Mouse (Mus musculus): ENCODE measurements around the gene Rmi2. TPM values are rescaled to one million over a fixed set of nuclear protein-coding genes. Genes with fewer than 3 reads are reported as not detected.
"Not testable (repeated sequence)": the region's sequence is repeated elsewhere in the genome, so short reads cannot be mapped to it uniquely, and the experiment has no call there.

The Rmi2 gene
- polyA plus RNA-seq, 1 experiment, result 0.16 TPM

DNA sequence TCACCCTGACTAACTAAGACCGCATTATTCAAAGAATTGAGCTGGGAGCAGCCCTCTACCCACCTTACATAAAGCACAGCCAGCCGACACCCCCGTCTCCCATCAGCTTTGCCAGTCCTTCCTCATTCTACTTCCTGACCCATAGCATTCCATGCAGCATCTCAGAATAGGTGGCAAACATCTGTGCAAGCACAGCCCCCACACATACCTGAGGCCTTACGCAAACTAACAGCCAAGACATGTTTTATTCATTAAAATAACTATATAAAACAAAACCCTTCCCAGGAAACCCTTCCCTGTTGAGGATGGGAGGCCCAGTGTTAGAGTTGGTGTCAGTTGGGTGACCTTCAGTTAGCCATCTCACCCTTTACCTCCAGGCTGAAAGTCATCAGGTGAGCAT is 9.0 kb upstream of the Rmi2 start:
- DNase-seq (ENCODE audit: extremely low spot score in 1 of 2, low spot score in 1 of 2), result no peak

DNA sequence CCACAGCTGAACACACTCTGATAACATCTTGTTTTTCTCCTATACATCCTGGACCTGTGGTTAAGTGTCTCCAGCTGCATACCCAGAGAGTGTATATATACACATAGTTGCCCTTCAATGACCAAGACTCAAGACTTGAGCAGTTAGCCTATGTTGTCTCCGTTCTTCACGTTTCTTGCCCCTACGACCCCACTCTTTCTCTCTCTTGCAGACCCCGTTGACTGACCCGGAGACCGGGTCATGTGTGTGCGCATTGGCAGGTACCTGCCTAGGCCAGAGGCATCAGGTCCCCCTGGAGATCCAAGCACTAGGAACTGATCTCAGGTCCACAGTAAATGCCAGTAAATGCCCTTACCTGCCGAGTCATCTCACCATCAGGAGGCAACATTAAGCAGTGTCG is 7.6 kb upstream of the Rmi2 start:
- no peak for DNase-seq (ENCODE audit: extremely low spot score in 1 of 2, low spot score in 1 of 2)

DNA sequence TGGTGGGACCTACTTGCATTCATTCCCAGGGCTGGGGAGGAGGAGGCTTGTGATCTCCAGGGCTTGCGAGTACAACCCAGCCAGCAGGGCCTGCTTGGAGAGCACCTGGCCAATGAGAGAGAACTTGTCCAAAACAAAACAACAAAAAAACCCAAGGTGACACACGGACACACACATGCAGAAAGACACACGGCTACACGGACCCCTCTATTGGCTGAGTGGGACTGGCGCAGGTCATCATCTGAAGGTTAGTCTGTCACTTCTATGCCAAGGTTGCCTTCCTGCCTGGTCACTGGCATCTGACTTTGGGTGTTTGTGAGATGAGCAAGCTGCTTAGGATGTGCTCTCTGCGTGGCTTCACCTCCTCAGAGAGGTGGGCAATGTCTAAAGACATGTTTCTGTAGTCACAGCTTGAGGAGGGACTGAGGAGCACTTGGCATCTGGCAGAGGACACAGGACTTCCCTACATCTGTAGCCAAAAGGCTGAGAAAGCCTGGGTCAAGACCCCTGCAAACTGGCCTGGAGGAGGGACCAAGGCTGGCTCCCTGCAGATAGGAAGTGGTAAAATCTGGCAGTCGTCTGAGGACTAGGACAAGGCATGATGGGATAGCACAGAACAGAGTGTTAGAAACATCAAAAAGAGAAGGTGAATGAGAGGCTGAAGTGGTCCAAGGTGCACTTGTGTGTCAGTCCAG is 6.9 kb upstream of the Rmi2 start:
- DNase-seq (ENCODE audit: extremely low spot score in 1 of 2, low spot score in 1 of 2), result no peak

DNA sequence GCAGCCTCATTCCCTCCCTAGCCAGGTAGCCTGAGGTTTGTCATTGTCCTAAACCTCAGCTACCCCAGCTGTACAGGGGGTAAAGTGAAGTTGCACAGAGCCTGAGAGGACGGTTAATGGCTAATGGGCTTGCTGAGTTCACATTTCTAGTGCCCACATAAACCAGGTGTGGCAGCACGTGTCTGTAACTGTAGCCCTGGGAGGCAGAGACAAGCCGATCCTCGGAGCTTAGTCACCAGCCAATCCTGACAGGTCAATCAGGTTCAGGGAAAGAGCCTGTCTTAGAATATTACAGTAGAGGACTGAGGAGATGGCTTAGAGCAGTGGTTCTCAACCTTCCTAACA is 6.4 kb upstream of the Rmi2 start:
- no peak for DNase-seq (ENCODE audit: extremely low spot score in 1 of 2, low spot score in 1 of 2)

DNA sequence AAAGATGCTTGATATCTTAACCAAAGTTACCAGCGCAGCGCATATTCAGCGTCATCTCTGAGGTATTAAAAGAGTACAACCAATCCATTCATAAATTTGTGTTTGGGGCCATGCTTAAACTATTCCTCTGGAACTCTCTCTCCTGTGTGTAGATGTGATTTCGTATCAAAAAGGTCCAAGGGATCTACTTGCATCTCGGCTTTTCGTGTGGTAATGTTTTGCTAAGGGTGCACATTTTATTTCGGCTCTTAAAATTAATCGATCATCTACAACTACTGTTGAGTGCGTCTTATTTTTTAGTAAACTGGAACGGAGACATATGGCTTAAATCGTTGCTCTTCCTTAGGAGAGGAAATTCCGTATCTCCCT is 333 bp upstream of the Rmi2 start:
- DNase-seq (ENCODE audit: extremely low spot score in 1 of 2, low spot score in 1 of 2), result no peak

DNA sequence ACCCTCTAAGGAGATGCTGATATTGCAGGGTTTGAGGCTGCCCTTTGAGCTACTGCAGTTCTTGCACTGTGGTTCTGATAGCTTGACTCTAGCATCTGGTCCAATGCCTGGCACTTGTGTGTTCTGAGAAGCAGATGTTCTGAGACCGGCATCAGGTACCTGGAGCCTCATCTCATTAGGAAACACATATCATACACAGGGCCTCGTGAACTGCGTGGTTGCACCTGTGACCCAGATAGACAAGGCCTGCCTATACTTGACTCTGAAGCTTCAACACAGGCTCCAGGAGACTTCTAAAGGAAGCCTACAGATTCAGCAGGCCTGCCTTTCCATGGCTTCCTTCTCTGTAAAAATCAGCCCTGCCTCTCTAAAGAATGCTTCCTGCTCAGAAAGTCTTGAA is 1.5 kb downstream of the Rmi2 start:
- no peak for DNase-seq (ENCODE audit: extremely low spot score in 1 of 2, low spot score in 1 of 2)

DNA sequence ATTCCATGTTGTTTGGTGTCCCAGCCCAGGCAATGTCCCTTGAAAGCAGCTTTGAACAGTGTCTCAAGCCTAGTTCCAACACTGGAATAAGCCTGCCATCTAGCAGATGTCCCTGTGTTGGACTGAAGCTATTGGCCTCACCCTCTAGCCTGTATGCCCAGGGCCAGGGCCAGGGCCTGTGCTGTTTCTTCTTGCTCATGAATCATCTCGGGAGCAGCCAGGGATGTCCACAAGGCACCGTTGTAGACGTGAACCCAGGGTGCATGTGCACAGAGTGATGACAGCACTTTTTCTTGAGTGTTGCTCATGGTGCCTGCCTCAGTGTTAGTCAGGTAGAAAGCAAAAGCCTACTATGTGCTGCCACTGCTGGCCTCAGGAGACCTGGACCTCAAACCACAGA is 2.4 kb downstream of the Rmi2 start:
- DNase-seq (ENCODE audit: extremely low spot score in 1 of 2, low spot score in 1 of 2), result no peak

DNA sequence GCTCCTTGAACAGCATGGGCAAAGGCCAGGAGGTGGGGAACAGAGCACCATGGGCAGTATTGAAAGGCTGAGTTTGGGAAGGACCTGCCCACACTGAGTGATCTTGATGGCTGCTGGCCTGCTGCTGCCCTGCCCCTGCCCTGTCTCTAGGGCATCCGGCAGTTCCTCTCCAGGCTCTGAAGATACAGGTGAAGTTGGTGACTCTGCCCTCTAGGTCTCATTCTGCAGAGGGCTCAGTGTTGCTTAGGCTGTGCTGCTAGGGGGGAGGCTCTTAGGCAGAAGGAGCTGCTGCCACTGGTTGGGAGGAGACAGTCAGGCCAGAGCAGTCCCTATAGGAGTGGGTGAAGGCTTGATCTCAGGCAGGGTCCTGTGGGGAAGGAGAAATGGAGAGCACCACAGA is 3.0 kb downstream of the Rmi2 start:
- DNase-seq (ENCODE audit: extremely low spot score in 1 of 2, low spot score in 1 of 2), result no peak

DNA sequence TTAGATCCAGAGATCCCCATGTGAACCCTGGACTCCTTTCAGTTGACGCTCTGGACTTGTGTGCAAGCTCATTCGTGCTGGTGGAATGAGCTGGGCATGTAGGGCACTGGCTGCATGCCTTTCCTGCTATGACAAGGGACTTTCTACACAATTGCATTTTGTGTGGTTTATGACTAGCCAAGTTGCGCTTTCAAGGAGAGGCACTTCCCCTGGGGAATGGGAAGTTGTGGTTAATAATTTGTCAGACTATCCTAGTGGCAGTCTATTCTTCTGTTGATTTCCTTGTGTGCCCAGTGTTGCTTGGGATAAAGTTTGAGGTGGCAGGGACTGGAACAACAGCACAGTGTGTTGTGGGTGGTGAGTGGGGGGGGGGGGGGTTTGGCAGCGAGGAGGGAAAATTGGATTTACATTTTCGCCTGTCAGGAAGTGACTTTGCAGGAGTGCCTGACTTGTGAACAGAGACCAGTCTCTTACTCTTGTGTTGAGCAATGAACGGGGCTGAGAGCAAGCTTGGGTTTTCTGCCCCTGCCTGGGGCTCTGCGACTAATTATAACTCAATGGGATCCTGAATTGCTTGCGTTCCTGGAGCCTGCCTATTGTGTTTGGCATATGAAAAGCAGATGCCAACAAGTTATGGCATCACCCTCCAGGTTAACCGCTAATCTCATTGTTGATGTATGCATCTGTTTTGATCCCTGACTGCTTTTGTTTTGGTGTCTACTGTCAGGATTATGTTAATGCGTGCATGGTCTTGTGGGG is 3.8 kb downstream of the Rmi2 start:
- no peak for DNase-seq (ENCODE audit: extremely low spot score in 1 of 2, low spot score in 1 of 2)

DNA sequence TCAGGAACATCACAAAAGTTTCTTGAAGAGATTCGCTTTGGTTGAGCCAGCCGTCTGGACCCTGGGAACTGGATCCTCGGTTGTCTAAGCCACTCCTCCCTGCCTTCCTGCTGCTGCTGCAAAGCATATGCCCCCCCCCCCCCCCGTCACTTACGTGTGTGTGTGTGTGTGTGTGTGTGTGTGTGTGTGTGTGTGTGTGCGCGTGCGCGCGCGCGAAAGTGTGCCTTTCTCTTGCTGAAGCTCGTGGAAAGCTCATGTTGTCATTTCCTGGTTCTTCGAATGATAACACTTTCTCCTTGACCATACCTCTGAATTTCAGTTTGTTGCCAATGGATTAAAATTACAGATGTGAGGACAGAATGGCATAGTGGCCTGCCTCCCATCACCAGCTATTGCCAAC is 5.2 kb downstream of the Rmi2 start:
- no peak for DNase-seq (ENCODE audit: extremely low spot score in 1 of 2, low spot score in 1 of 2)

DNA sequence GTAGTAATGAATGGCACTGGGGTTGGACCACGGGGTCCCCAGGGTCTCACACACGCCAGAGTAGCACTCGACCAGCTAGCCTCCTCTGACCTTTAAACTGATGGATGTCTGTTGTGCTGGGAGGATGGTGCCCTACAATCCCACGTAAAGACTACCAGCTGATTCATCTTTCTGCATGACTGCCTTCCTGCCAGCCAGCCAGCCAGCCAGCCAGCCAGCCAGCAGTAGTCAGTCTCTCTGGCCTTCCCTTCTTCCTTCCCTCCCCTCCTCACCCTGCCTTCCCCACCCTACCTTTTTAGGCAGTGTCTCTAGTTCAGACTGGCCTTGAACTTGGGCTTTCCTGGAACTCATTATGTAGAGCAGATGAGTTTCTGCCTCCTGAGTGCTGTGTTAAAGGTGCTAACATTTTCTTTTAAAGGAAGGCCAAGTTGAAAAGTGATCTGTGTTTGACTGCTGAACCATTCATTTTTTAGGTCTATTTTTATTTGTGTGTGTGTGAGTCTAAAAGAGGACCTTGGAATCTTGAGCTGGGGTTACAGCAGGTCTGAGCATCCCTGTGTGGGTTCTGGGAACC is 7.5 kb downstream of the Rmi2 start:
- no peak for DNase-seq (ENCODE audit: extremely low spot score in 1 of 2, low spot score in 1 of 2)

DNA sequence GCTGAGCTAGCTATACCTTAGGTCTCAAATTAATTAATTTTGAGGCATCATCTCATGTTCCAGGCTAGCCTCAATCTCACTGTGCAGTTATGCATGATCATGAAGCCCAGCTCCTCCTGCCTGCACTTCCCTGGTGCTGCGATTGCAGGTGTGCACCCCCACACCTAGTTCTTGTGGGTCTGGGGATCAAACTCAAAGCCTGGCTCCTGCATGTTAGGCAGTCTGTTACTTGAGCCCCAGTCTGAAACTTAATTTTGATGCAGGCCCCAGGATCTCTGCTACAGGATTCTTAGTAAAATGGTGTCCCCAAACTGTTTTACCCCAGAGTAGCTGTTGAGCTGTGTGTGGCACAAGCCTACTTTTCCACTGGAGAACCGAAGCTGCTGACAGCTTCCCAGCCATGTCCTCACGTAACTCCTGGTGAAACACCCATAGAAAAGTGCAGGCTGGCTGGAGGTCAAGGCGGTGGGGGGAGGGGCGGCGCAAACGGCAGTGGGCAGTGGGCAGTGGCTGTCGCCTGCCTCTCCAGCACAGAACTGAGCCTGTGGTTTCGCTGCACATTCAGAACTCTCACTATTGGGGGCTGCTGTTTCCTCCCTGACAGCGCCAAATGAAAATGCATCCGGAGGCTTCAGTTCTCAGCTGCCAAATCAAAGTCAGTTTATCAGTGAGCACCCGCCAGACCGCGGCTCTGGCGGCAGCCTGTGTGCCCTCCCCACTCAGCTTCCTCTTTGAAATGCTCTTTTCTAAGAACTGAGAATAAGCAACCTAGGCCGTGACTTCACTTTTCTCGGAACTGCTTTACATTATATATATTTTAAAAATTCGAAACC is 8.8 kb downstream of the Rmi2 start:
- DNase-seq (ENCODE audit: extremely low spot score in 1 of 2, low spot score in 1 of 2), result peak in 1 of 2 experiments; percentile 11

DNA sequence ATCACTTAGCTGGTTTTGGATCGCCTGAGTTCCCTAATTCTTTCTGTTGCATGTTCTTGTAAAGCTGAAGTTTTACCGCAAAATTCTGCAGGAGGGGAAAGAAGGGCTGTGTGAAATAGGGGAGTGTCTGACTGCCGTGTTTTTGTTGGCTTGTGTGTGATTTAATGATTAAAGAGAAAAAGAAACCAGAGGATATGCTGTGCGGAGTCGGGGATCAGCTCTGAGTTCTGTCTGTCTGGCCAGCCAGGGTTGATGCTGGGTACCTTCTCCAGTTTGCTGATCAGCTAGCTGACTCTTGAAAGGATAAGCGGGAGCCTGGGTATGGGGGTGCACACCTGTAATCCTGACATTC is 9.4 kb downstream of the Rmi2 start:
- no peak for DNase-seq (ENCODE audit: extremely low spot score in 1 of 2, low spot score in 1 of 2)

DNA sequence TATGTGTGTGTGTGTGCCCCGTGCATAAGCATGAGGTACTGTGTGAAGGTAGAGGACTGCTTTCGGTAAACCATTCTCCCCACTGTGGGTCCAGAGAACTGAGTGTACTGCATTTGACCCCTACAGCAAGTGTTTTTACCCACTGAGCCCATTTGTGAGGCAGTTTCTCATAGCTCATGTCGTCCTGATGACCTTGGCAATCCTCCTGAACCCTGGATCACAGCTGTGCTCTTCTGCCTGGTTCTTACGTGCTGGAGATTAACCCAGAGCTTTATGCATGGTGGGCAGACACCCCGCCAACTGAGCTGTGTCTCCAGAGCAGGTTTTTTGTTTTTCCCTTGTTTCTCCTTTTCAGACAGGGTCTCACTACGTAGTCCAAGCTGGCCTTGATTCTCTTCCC is 11.1 kb downstream of the Rmi2 start:
- no peak for DNase-seq (ENCODE audit: extremely low spot score in 1 of 2, low spot score in 1 of 2)

DNA sequence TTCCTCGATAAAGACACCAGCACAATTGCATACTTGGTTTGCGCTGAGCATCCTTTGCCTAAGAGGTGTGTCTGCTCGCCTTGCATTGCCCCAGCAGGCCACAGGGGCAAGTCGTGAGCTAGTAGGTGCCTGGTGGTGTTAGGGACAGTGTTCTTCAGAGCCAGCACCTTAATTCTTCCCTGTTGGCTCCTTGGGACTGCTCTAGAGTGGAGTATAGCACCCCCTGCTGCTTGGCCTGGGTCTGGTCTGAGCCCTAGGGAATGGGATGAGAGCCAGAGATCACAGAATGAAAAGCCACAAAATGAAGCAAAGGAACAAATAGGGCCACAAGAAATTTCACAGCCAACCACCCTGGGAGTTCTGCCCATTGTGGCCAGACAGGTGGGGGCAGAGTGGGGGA is 11.6 kb downstream of the Rmi2 start:
- DNase-seq (ENCODE audit: extremely low spot score in 1 of 2, low spot score in 1 of 2), result peak; percentile 35 to 79

DNA sequence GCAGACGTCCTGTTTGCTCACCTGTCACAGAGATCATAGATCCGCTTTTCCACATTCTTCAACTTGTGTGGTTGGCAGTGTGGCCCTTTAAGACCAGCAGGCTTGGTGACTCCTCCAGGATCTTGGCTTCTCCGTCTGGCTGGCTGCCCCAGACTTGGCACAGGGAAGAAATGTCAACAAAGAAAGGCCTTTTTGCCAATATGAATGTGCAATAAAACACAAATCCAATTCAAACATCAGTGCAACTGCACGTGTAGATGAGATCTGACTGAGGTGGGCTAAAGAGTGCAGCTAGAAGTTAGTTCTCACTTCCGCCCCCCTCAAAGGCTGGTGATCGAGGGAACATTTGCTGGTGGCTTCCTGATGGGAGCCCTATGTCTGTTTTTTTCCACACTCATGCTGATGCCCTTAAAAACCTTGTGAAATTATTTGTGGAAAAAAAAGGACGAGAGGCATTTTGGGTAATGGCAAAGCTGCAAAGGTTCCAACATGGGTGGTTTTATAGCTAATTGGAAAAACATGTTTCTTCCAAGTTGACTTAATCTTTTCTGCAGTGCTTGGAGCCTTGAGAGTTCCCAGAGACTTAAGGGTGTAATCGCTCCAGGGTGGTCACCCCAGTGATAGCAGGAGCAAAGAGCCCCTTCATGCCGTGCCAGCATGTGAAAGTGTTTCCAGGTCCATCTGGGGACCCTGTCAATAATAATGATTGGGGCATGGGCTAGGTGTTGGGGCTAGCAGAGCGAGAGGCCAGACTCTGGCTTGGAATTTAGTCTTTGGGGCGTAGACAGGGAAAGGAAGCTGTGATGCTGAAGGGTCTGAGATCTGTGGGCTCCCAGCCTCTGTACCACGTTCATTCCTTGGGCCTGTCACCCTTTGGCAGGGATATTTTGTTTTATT is 15.4 kb downstream of the Rmi2 start:
- DNase-seq (ENCODE audit: extremely low spot score in 1 of 2, low spot score in 1 of 2), result peak in 1 of 2 experiments; percentile 65

DNA sequence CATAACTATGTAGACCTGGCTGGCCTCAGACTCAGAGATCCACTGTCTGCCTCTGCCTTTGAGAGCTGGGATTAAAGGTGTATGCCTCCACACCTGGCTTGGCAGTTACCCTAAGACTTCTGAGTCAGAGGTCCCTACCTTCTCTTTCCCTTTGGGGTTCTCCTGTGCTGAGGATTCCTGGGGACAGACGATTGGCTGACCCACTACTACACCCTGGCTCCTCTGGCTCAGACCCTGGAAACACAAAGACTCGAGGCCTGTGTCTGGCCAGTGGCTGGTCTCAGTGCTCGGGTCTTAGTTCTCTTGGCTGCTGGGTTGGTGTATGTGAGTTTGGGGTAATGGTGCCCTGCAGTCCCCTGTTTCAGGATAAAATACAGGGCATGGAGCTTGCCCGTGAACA is 16.0 kb downstream of the Rmi2 start:
- DNase-seq (ENCODE audit: extremely low spot score in 1 of 2, low spot score in 1 of 2), result no peak

DNA sequence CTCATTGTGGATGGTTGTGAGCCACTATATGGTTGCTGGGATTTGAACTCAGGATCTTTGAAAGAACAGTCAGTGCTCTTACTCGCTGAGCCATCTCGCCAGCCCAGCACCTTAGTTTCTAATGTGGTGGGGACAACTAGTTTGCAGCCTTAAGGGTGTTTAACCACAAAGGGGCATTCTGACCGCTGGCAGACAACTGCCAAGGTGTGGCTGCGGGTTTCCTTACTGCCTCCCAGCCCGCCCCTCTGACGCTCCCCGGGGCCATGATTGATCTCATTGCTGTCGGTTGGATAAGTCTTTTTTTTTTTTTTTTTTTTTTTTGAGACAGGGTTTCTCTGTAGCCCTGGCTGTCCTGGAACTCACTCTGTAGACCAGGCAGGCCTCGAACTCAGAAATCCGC is 17.4 kb downstream of the Rmi2 start:
- not testable (repeated sequence) for DNase-seq (ENCODE audit: extremely low spot score in 1 of 2, low spot score in 1 of 2)

DNA sequence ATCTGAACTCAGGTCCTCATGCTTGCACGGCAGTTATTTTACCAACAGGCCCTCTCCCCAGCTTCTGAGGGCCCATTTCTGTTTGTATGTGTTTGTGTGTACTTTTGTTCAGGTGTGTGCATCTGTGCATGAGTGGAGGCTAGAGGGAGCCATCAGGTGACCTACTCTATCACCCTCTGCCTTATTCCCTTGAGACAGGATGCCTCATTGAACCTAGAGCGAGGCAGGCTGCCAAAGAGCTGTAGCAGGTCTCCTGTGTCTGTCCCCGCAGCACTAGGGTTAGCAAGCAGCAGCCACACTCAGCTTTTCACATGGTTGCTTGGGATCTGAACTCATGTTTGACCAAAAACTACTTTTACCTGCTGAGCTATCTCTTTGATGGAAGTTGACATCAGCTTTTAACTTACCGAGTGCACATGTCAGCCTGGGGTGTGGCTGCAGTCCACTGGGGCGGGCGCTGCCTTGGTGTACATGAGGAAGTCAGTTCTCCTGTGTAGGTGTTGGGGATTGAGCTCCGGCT is 24.9 kb downstream of the Rmi2 start:
- no peak for DNase-seq (ENCODE audit: extremely low spot score in 1 of 2, low spot score in 1 of 2)

DNA sequence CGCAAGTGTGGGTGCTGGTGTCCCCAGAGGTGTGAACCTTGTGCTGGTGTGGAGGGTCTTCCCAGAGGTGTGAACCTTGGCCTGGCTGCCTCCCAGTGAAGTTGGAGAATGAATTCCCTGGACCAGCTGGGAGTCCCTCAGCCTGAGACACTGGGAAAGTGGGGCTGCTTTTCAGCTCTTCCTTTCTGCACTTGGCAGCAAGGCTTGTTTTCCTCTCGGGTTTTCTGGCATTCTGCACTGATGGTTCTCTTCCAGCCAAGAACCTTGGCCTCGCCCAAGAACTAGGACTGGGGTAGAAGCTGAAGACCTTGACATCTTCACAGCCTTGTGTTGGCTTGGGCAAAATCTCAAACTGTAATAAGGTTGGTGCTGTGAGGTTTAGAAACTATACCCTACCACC is 26.5 kb downstream of the Rmi2 start:
- no peak for DNase-seq (ENCODE audit: extremely low spot score in 1 of 2, low spot score in 1 of 2)

Data from frontal cortex, adult 2 months (tissue).